Mouse (Mus musculus) brain, embryonic 14.5 days (tissue): Measurements from ENCODE around the gene Zfp28.

Experiments
- CTCF ChIP-seq: fragments of 200-500 bp; IDR thresholded peaks from 2 replicates; pipeline ENCODE4 v1.5.1; 2012; ENCODE audit warnings: inconsistent platforms, mild to moderate bottlenecking, moderate library complexity, borderline replicate concordance; ENCODE audit not compliant: insufficient read depth, insufficient read length; ENCODE audit errors: extremely low read depth
- POLR2A ChIP-seq: fragments of 200-500 bp; IDR thresholded peaks from 2 replicates; pipeline ENCODE4 v1.6.1; 2012; ENCODE audit warnings: mild to moderate bottlenecking, inconsistent platforms, borderline replicate concordance; ENCODE audit not compliant: poor library complexity, insufficient read depth, insufficient read length, severe bottlenecking; ENCODE audit errors: extremely low read depth

DNA sequence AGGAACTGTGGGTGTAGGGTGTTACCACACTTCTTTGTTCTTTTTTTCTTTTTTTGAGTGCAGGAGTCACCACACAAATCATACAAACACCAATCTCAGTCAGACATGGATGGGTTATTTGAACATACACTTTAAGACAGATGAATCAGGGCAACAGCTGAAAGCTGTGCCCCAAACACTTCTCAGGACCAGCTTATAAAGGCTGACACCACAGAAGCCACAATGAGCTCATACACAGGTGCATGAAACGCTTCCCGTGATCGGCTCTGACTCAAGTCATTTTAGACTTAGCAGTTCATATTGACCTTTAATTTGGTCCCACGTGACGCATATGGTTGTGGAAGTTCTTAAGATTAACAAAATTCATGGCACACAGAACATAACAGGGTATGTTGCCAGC, 43.2 kb upstream of the Zfp28 start:
- TF ChIP-seq CTCF (no peak), POLR2A (no peak)
